Mouse (Mus musculus) liver, embryonic 12.5 days (tissue): ENCODE results near the gene Myo19. TPM values are rescaled to one million over a fixed set of nuclear protein-coding genes. Genes with fewer than 3 reads are reported as not detected.
"Not testable (repeated sequence)": the region's sequence is repeated elsewhere in the genome, so short reads cannot be mapped to it uniquely, and the experiment has no call there.

Experiments used
- ATAC-seq: fragments of 200-750 bp; cut with Nextera tagmentation; 2 replicates; pipeline ENCODE4 v1.8.0; 2017; ENCODE audit warnings: moderate number of reproducible peaks, mild to moderate bottlenecking, moderate library complexity
- H3K27ac ChIP-seq: fragments of 300-500 bp; sonication (generic); 2 replicates; pipeline ENCODE4 v1.5.1; 2016; ENCODE audit warnings: mild to moderate bottlenecking
- H3K27me3 ChIP-seq: fragments of 300-500 bp; sonication (generic); replicated peaks from 2 replicates; pipeline ENCODE4 v1.6.1; 2016; ENCODE audit warnings: mild to moderate bottlenecking, moderate library complexity
- H3K36me3 ChIP-seq: fragments of 300-500 bp; sonication (generic); 2 replicates; pipeline ENCODE4 v1.6.1; 2016; ENCODE audit warnings: mild to moderate bottlenecking, moderate library complexity
- H3K4me1 ChIP-seq: fragments of 300-500 bp; sonication (generic); 2 replicates; pipeline ENCODE4 v1.6.1; 2016
- H3K4me2 ChIP-seq: fragments of 300-500 bp; sonication (generic); 2 replicates; pipeline ENCODE4 v1.6.1; 2016; ENCODE audit warnings: mild to moderate bottlenecking, moderate library complexity
- H3K4me3 ChIP-seq: fragments of 300-500 bp; sonication (generic); 2 replicates; pipeline ENCODE4 v1.5.1; 2016; ENCODE audit warnings: mild to moderate bottlenecking, moderate library complexity
- H3K9ac ChIP-seq: fragments of 300-500 bp; sonication (generic); 2 replicates; pipeline ENCODE4 v1.6.1; 2016; ENCODE audit warnings: mild to moderate bottlenecking, moderate library complexity
- H3K9me3 ChIP-seq: fragments of 300-500 bp; sonication (generic); replicated peaks from 2 replicates; pipeline ENCODE4 v1.6.1; 2016; ENCODE audit warnings: mild to moderate bottlenecking, moderate library complexity
- WGBS: fragments of 180-500 bp; shearing (Covaris S2); methylation state at CpG from one replicate; pipeline ENCODE4 v1.1.7; 2016; ENCODE audit not compliant: insufficient replicate concordance; 5-methylcytosine and 5-hydroxymethylcytosine counted together
- polyA plus RNA-seq: library from polyadenylated mRNA; unstranded; fragments of >200 nt; fragmentation: Nextera tagmentation; extraction: Ambion mirVana; gene quantifications from 2 replicates; pipeline ENCODE4 v1.2.1, GENCODE M21; 2016

Myo19 gene
- polyA plus RNA-seq, 1 experiment from 2014 or later, result 7.6 TPM

GRCm38 (mm10) chr11:84871548-84872069, 8.3 kb upstream of the Myo19 start:
- peak overlapping the region; percentile 98 for H3K4me3 ChIP-seq
- ATAC-seq, result no peak
- H3K36me3 ChIP-seq, result peaks cover 23% of the 10 kb centered on the region
- peak overlapping the region; percentile 100 for H3K27ac ChIP-seq
- H3K4me2 ChIP-seq, result peak overlapping the region; percentile 79
- H3K9ac ChIP-seq, result peak overlapping the region; percentile 99
- H3K4me1 ChIP-seq, result peaks cover 35% of the 10 kb centered on the region
- H3K9me3 ChIP-seq, result no peaks in the 10 kb centered on the region
- H3K27me3 ChIP-seq, result no peaks in the 10 kb centered on the region
- WGBS, result 50% methylated on average over 4 of the region's 4 CpGs

DNA sequence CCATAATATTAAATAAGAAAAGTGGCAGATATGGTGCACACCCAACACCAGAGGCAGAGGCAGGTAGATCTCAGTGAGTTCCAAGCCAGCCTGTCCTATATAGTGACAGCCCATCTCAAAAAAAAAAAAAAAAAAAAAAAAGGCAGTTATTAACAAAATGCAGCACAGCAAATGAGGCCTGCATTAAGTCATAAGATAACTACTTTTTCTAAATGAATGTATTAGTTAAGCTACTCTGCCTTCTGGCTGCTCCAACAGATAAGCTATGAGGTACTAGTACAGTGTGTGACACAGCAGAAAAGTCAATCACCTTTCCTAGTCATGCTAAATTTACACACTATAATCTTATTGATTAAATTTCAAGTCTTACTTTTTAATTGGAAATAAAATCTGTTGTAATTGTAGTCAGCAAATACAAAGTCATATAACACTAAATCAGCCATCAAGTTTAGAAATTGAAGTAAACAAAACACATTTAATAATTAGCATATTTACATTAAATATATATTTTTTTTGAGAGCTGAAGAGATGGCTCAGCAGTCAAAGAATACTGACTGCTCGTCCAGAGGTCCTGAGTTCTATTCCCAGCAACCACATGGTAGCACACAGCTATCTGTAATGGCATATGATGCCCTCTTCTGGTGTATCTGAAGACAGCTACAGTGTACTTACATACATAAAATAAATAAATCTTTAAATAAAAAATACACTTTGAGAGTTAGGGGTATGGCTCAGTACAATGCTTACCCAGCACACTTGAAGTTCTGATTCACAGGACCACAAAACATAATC, 6.7 kb upstream of the Myo19 start:
- Histone ChIP-seq H3K4me3 (peak overlapping the region; percentile 45; the same call in 1 of the 2 replicates), H3K4me2 (peak overlapping the region; percentile 67)

GRCm38 (mm10) chr11:84876020-84876419, 3.9 kb upstream of the Myo19 start:
- peaks cover 47% of the 10 kb centered on the region for H3K4me1 ChIP-seq
- H3K9me3 ChIP-seq, H3K4me2 ChIP-seq, H3K4me3 ChIP-seq, H3K9ac ChIP-seq, ATAC-seq, H3K27ac ChIP-seq, H3K27me3 ChIP-seq: not testable (repeated sequence)
- 83% methylated on average over 1 of the region's 1 CpGs for WGBS
- H3K36me3 ChIP-seq, result peaks cover 34% of the 10 kb centered on the region

More for the DNA sequence above, 6.7 kb upstream of the Myo19 start:
- H3K9me3 ChIP-seq, result no peaks in the 10 kb centered on the region
- peak; percentile 66 for ATAC-seq
- H3K27me3 ChIP-seq, result no peaks in the 10 kb centered on the region
- 20% methylated on average over 1 of the region's 1 CpGs for WGBS
- peak overlapping the region; percentile 97 for H3K27ac ChIP-seq
- H3K4me1 ChIP-seq, result peaks cover 30% of the 10 kb centered on the region
- H3K36me3 ChIP-seq, result peaks cover 31% of the 10 kb centered on the region
- peak overlapping the region; percentile 68 for H3K9ac ChIP-seq

DNA sequence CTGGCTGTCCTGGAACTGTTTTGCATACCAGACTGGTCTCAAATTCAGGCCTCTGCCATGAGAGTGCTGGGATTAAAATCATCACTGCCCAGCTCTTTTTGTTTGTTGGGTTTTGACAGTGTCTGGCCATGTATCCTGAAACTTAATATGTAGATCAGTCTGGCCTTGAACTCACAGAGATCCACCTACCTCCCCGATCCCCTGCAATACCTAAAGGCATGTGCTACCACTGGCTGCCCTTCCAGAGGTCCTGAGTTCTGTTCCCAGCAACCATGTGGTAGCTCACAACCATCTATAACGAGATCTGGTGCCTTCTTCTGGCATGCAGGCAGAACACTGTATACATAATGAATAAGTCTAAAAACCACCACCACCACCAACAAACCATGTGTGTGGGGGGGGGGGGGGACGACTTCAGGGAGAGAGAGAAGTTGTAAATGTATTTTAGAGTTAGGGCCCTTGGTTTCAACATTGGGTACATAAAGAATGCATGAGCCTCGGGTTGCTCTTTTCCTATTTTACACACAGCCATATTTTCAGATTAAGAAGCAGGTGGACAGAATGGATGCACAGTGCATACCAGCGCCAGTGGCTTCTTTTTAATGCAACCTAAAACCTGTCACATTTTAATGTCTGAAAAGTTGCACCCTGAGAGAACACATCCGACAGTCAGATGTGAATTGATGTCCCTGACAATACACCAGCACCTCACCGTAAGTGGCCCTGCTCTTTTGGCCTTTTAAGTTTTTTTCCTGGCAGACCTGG, 759 bp upstream of the Myo19 start:
- Histone ChIP-seq H3K36me3 (peaks cover 50% of the 10 kb centered on the region), H3K27me3 (no peaks in the 10 kb centered on the region), H3K4me2 (peak overlapping the region; percentile 99), H3K4me3 (peak overlapping the region; percentile 85), H3K9me3 (no peaks in the 10 kb centered on the region), H3K9ac (peak overlapping the region; percentile 94), H3K27ac (peak overlapping the region; percentile 93), H3K4me1 (peaks cover 41% of the 10 kb centered on the region)
- no peak for ATAC-seq
- 10% methylated on average over 6 of the region's 7 CpGs for WGBS

- WGBS, result under 1% methylated on average over 24 of the region's 24 CpGs
- Histone ChIP-seq H3K4me3 (peak overlapping the region; percentile 85), H3K27ac (peak overlapping the region; percentile 93), H3K9ac (peak overlapping the region; percentile 94), H3K9me3 (no peaks in the 10 kb centered on the region), H3K27me3 (no peaks in the 10 kb centered on the region), H3K4me2 (peak overlapping the region; percentile 99), H3K36me3 (peaks cover 56% of the 10 kb centered on the region), H3K4me1 (peaks cover 34% of the 10 kb centered on the region)
- ATAC-seq, result no peak
These were observed 565 bp downstream of the Myo19 start for GRCm38 (mm10) chr11:84880465-84880961.

DNA sequence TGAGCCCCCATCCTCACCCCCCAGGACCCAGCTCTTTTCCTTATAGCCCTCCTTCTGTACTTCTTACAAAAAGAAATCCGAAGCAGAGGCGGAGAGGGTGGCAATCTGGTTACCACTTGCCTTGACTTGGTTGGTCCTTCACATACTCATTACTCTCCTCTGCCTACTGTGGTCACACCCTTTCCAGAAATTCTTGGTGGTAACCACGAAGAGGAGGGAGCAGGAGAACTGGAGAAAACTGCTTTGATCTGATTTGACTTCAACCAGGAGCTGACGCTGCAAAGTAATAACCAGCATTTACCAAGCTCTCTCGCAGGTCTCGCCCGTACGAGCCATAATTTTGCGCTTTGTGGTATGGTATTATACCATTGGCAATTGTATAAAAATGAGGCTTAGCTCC, 1.0 kb downstream of the Myo19 start:
- no peaks in the 10 kb centered on the region for H3K27me3 ChIP-seq

DNA sequence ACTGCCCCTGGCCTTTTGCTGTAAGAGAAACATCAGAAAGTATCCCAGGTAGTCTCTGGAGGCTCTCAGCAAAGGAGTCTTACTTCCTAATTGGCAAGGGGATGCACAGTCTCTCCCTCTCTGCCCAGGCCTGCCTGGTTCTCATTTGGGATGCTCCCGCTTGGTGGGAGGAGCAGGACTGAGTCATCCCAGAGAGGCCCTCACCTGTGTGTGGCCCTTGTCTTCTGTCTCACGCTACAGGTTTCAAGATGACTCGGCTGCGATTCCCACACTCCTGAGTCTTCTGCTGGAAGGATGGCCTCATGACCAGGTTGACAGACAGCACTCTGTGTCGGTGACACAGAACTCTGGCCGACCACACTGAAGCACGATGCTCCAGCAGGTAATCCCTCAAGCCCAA, 2.4 kb downstream of the Myo19 start:
- peaks cover 62% of the 10 kb centered on the region for H3K36me3 ChIP-seq
- H3K4me2 ChIP-seq, result no peak overlapping the region
- H3K27me3 ChIP-seq, result no peaks in the 10 kb centered on the region
- ATAC-seq, result no peak
- H3K9me3 ChIP-seq, result no peaks in the 10 kb centered on the region
- no peak overlapping the region for H3K27ac ChIP-seq
- 90% methylated on average over 7 of the region's 7 CpGs for WGBS
- H3K4me1 ChIP-seq, result peaks cover 34% of the 10 kb centered on the region
- no peak overlapping the region for H3K9ac ChIP-seq
- no peak overlapping the region for H3K4me3 ChIP-seq

More for the DNA sequence above, 1.0 kb downstream of the Myo19 start:
- 51% methylated on average over 9 of the region's 9 CpGs for WGBS
- peaks cover 34% of the 10 kb centered on the region for H3K4me1 ChIP-seq
- H3K4me3 ChIP-seq, result peak overlapping the region; percentile 85
- no peak for ATAC-seq
- peaks cover 57% of the 10 kb centered on the region for H3K36me3 ChIP-seq
- peak overlapping the region; percentile 99 for H3K4me2 ChIP-seq
- peak overlapping the region; percentile 93 for H3K27ac ChIP-seq
- no peaks in the 10 kb centered on the region for H3K9me3 ChIP-seq
- H3K9ac ChIP-seq, result peak overlapping the region; percentile 94

DNA sequence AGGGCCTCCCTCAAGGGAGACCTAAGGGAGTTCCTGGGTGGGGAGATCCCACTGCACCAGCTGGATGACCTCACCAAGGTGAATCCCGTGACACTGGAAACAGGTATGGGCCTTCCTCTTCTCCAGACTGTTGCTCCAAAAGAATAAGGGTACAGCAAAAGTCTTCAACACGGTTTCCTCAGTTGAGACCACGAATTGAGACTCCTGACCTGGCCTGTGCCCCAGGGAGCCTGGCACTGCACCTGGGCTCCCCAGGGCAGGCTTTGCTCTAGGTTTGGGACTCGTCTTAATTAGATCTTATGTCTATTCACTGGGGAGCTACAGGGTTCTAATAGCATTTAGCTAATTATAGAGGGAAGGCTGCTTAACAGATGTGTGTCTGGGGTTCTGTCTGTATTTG, 5.3 kb downstream of the Myo19 start:
- no peak overlapping the region for H3K9ac ChIP-seq
- no peak overlapping the region for H3K4me2 ChIP-seq
- no peak overlapping the region for H3K4me3 ChIP-seq
- peaks cover 16% of the 10 kb centered on the region for H3K4me1 ChIP-seq
- H3K36me3 ChIP-seq, result peaks cover 77% of the 10 kb centered on the region
- H3K27me3 ChIP-seq, result no peaks in the 10 kb centered on the region
- no peak overlapping the region for H3K27ac ChIP-seq
- WGBS, result 77% methylated on average over 4 of the region's 4 CpGs
- H3K9me3 ChIP-seq, result no peaks in the 10 kb centered on the region
- no peak for ATAC-seq

GRCm38 (mm10) chr11:84886236-84886635, 6.3 kb downstream of the Myo19 start:
- H3K4me2 ChIP-seq, result no peak overlapping the region
- H3K27me3 ChIP-seq, result no peaks in the 10 kb centered on the region
- no peak overlapping the region for H3K9ac ChIP-seq
- peaks cover 81% of the 10 kb centered on the region for H3K36me3 ChIP-seq
- 82% methylated on average over 5 of the region's 5 CpGs for WGBS
- ATAC-seq, result no peak
- H3K4me1 ChIP-seq, result peaks cover 9% of the 10 kb centered on the region
- H3K27ac ChIP-seq, result no peak overlapping the region
- no peak overlapping the region for H3K4me3 ChIP-seq
- no peaks in the 10 kb centered on the region for H3K9me3 ChIP-seq

DNA sequence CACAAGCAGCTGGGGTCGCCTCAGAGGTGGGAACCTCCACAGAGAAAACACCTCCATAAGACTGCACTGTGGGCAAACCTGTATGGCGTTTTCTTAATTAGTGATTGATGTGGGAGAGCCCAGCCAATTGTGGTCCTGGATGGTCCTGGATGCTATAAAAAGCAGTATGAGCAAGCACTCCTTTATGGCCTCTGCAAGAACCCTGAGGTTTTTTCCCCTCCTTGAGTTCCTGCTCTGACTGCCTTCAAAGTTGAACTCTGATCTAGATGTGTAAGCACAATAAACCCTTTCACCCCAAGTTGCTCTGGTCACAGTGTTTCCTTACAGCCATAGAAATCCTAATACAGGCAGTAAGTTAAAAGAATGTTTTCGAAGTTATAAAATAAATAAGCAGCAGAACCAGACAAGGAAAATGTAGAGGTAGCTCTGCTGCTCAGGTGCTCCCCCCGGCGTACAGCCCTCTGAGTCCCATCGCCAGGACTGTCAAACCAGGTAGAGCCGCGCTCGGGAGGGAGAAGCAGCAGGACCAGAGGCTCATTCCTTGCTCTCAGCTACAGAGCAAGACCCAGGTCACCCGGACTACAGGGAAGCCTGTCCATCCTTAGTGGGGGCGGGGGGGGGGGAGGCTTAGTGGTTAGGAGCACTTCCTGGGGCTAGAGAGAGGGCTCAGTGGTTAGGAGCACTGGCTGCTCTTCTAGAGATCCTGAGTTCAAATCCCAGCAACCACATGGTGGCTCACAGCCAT, 7.0 kb downstream of the Myo19 start:
- no peak overlapping the region for H3K9ac ChIP-seq
- no peak overlapping the region for H3K27ac ChIP-seq
- no peaks in the 10 kb centered on the region for H3K27me3 ChIP-seq
- H3K9me3 ChIP-seq, result no peaks in the 10 kb centered on the region
- peaks cover 87% of the 10 kb centered on the region for H3K36me3 ChIP-seq
- peaks cover 2% of the 10 kb centered on the region; the same call in 1 of the 2 replicates for H3K4me1 ChIP-seq
- ATAC-seq, result no peak
- no peak overlapping the region for H3K4me2 ChIP-seq
- WGBS, result 75% methylated on average over 11 of the region's 11 CpGs
- no peak overlapping the region for H3K4me3 ChIP-seq

GRCm38 (mm10) chr11:84888025-84888424, 8.1 kb downstream of the Myo19 start:
- Histone ChIP-seq H3K27me3 (no peaks in the 10 kb centered on the region), H3K4me2 (no peak overlapping the region), H3K4me1 (no peaks in the 10 kb centered on the region), H3K9me3 (no peaks in the 10 kb centered on the region), H3K36me3 (peaks cover 89% of the 10 kb centered on the region), H3K27ac (no peak overlapping the region), H3K4me3 (no peak overlapping the region), H3K9ac (no peak overlapping the region)
- ATAC-seq, result no peak
- WGBS, result 90% methylated on average over 8 of the region's 8 CpGs
